8 mouse cellular contexts compared by ENCODE assay signal in genomic region chr2:173089437-173089836, GRCm38 (mm10). TPM values are rescaled to one million over a fixed set of nuclear protein-coding genes. Genes with fewer than 3 reads are reported as not detected.
A peak's percentile ranks its signal among the peaks of the same experiment; 100 is the strongest.
DNase-seq lines count a peak whose midpoint lies in the region; ATAC-seq and TF ChIP-seq lines count a peak whose summit lies in the region.

No protein-coding gene starts in this region.

- intact Hi-C loops in gastrocnemius, adult 2 months (cut with DNase I): loop anchor here (1.0 to 10.0 kb wide), 3 partner anchors 90 to 615 kb away; partner anchors contain the start of gene Fam209

- peak; percentile 88 for DNase-seq in hindbrain, embryonic 10.5 days (ENCODE audit: low spot score)
- DNase-seq in cerebellum, postnatal 4 days (ENCODE audit: low spot score in 2 of 2): peak; percentile 84 to 86
- DNase-seq in gastrocnemius, adult 2 months: peak; percentile 86
- DNase-seq in hindlimb bud, embryonic 11.5 days (ENCODE audit: extremely low spot score, low read depth, low spot score): peak; percentile 83
- DNase-seq in left cerebral cortex, adult 8-10 months (ENCODE audit: low spot score in 2 of 2): peak; percentile 33 to 84
- peak; percentile 89 for DNase-seq in right cerebral cortex, postnatal 4 days

- no peak overlapping the region for H3K9ac ChIP-seq in hindbrain, embryonic 13.5 days

- peak; percentile 97 for TF ChIP-seq CTCF in gastrocnemius, adult 2 months (IDR thresholded peaks at IDR 0.05)

- WGBS in hindbrain, embryonic 10.5 days: 26% methylated on average over 6 of the region's 6 CpGs
- WGBS in hindbrain, embryonic 13.5 days: 22% methylated on average over 6 of the region's 6 CpGs

- no peaks in the 10 kb centered on the region for H3K27me3 ChIP-seq in hindbrain, embryonic 10.5 days (ENCODE audit: insufficient read depth, poor library complexity, severe bottlenecking)
- peaks cover 4% of the 10 kb centered on the region; the same call in 1 of the 2 replicates for H3K27me3 ChIP-seq in hindbrain, embryonic 13.5 days

- no peak overlapping the region for H3K4me3 ChIP-seq in hindbrain, embryonic 10.5 days
- no peak overlapping the region for H3K4me3 ChIP-seq in hindbrain, embryonic 13.5 days
- no peak overlapping the region for H3K4me3 ChIP-seq in gastrocnemius, adult 2 months

- H3K36me3 ChIP-seq in hindbrain, embryonic 10.5 days: no peaks in the 10 kb centered on the region
- H3K36me3 ChIP-seq in hindbrain, embryonic 13.5 days: no peaks in the 10 kb centered on the region

- ATAC-seq in hindbrain, embryonic 13.5 days (ENCODE audit: low FRiP score): no peak
- ATAC-seq in megakaryocyte-erythroid progenitor cell, adult 5-6 weeks (replicated peaks; ENCODE audit: low FRiP score, low TSS enrichment, poor library complexity, severe bottlenecking): peak; percentile 92

- peaks cover 3% of the 10 kb centered on the region; the same call in 1 of the 2 replicates for H3K4me1 ChIP-seq in hindbrain, embryonic 10.5 days (replicated peaks)
- no peaks in the 10 kb centered on the region for H3K4me1 ChIP-seq in hindbrain, embryonic 13.5 days (replicated peaks)

- H3K4me2 ChIP-seq in hindbrain, embryonic 13.5 days: no peak overlapping the region

- H3K9me3 ChIP-seq in hindbrain, embryonic 10.5 days: no peaks in the 10 kb centered on the region
- H3K9me3 ChIP-seq in hindbrain, embryonic 13.5 days: no peaks in the 10 kb centered on the region

- H3K27ac ChIP-seq in hindbrain, embryonic 10.5 days: no peak overlapping the region
- no peak overlapping the region for H3K27ac ChIP-seq in hindbrain, embryonic 13.5 days
- H3K27ac ChIP-seq in gastrocnemius, adult 2 months: no peak overlapping the region

RNA-seq across cellular contexts. Expression of gene Ctcfl, which starts 29.9 kb away (rescaled TPM):
- polyA plus RNA-seq in hindbrain, embryonic 10.5 days (2016; fragmentation: Nextera tagmentation; extraction: Ambion mirVana): 0.04 and 0.10 TPM in 2 replicates
- polyA plus RNA-seq in hindbrain, embryonic 13.5 days (2015; fragmentation: Nextera tagmentation; extraction: Ambion mirVana): 0.05 and 0.08 TPM in 2 replicates
- under 1 TPM in 1 of 2 experiments, not detected in 1; 0.23 TPM for total RNA-seq in gastrocnemius, adult 2 months (2021)
- total RNA-seq in left cerebral cortex, adult 8-10 months (2022): under 1 TPM in 1 of 4 experiments, not detected in 3; 0.21 TPM
- not detected in 2 replicates for total RNA-seq in megakaryocyte-erythroid progenitor cell, adult 5-6 weeks (2014; fragmentation: Nextera tagmentation)
- total RNA-seq in megakaryocyte-erythroid progenitor cell, adult 5-6 weeks (2017): not detected in 2 replicates
